Mouse (Mus musculus): ENCODE measurements around the gene Plekhb1.

Plekhb1 gene

GRCm38 (mm10) chr7:100662231-100662630 is at the start of gene Plekhb1:
Gene Plekhb1, minus strand, starts transcription at chr7:100662414.
- in situ Hi-C loops (cut with MboI; ENCODE audit: low sequenced_read_pairs) = no loop called here

- in situ Hi-C loops (cut with MboI; ENCODE audit: low sequenced_read_pairs) = no loop called here
These were observed 44.8 kb upstream of the Plekhb1 start for GRCm38 (mm10) chr7:100706883-100707480.

GRCm38 (mm10) chr7:100706143-100706841 is 44.1 kb upstream of the Plekhb1 start, which contains the start of gene Fam168a:
Gene Fam168a, plus strand, starts transcription at chr7:100706635.
- in situ Hi-C loops (cut with MboI; ENCODE audit: low sequenced_read_pairs) = no loop called here

GRCm38 (mm10) chr7:100699771-100700770 is 37.9 kb upstream of the Plekhb1 start:
- in situ Hi-C loops (cut with MboI; ENCODE audit: low sequenced_read_pairs) = no loop called here

GRCm38 (mm10) chr7:100693199-100693598 is 31.0 kb upstream of the Plekhb1 start:
- in situ Hi-C loops (cut with MboI; ENCODE audit: low sequenced_read_pairs) = no loop called here

DNA sequence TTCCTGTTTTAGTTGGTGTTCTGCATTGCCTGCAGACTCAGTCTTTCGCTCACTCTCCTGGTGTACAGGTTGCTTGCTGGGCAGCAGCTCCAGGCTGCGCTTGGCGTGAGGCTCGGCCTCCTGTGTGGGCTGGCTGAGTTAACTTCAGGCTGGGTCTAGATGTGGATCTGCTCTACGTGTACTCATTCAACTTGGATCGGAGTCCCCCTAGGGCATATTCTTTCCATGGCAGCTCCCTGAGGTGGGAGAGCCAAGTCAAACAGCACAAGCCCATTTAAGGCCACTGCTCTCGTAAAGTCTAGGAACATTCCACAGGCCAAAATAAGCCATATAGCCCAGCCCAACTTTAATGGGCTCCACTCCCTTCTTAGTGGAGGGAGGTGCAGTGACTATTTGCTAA is 26.3 kb upstream of the Plekhb1 start:
- in situ Hi-C loops (cut with MboI; ENCODE audit: low sequenced_read_pairs) = no loop called here

DNA sequence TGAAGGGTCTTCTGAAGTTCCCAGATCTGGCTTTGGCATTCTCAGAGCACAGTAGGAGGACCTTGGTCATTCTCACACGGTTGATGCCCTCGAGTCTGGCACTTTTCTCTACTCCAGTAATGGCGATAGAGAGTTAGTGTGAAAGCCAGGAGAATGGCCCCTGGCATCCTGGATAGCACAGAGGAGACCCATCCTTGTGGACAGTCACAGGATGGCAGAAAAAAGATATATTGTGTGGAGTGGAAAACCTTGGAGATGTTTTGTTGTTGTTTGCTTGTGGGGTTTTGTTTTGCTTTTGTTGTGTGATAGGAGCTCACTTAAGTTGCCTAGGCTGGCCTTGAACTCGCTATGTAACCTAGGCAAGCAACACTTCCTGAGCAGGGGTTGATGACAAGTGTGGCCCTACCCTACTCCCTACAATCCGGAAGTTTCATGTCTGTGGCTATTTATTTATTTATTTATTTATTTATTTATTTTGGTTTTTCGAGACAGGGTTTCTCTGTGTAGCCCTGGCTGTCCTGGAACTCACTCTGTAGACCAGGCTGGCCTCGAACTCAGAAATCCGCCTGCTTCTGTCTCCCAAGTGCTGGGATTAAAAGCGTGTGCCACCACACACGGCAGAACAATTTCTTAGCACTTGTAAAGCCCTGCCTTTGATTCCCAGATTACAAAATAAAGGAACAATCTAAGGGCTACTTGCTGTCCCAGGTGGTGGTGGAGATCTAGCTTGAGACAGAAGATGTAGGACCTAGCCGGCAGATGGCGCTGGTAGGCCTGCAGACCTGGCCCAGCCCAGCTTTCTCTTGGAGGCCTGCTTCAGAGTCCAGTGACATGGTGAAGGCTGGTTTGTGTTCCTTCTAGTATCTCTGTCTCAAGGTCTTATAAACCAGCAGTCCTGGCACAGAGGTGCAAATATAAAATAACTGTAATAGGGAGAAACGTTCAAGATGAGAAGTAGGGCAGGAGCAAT is 23.1 kb upstream of the Plekhb1 start:
- in situ Hi-C loops (cut with MboI; ENCODE audit: low sequenced_read_pairs) = no loop called here

DNA sequence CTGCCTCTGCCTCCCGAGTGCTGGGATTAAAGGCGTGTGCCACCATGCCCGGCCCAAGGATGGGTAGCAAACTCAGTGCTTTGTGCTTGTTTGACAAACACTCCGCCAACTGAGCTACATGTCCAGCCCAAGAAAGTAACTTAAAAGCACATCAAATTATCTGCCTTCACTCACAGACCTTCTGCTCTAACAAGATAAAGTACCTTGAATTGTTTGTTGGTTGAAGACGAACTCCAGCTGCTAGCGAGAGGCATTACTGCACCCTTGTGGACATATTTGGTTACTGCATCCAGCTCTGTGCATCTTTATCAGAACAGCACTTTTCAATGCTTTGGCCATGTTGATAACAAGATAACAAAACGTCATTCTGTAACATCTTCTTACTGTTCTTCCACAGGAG is 22.3 kb upstream of the Plekhb1 start:
- in situ Hi-C loops (cut with MboI; ENCODE audit: low sequenced_read_pairs) = no loop called here

DNA sequence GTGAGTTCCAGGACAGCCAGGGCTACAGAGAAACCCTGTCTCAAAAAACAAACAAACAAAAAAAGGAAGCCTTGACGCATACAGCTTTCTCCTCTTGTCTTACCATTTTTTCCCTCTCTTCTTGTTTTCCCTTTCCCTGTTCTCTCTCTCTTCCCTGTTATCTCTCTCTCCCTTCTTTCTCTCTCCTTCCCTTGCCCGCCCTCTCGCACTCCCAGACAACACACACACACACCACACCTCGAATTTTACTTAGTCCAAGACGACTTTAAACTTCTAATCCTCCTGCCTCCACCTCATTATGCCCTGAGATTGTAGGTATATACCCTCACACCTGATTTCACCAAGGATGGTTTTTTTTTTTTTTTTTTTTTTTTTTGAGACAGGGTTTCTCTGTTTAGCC is 21.9 kb upstream of the Plekhb1 start:
- in situ Hi-C loops (cut with MboI; ENCODE audit: low sequenced_read_pairs) = no loop called here

DNA sequence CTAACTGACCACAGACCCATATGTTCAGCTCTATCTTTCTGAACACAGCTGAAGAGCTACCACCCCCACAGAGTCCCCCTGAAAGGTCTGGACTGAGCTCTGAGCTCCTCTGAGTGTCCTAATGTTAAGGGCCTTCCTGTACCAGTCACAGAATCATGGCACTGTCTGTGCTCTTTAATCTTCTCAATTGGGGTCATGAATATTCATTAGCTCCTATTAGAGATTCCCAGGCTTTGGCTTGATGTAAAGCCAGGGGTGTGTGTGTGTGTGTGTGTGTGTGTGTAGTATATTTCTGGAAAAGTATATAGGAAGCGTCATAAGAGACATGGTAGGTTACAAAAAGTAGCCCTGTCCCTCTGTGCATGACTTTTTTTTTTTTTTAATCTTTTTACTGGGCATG is 21.0 kb upstream of the Plekhb1 start:
- in situ Hi-C loops (cut with MboI; ENCODE audit: low sequenced_read_pairs) = no loop called here

DNA sequence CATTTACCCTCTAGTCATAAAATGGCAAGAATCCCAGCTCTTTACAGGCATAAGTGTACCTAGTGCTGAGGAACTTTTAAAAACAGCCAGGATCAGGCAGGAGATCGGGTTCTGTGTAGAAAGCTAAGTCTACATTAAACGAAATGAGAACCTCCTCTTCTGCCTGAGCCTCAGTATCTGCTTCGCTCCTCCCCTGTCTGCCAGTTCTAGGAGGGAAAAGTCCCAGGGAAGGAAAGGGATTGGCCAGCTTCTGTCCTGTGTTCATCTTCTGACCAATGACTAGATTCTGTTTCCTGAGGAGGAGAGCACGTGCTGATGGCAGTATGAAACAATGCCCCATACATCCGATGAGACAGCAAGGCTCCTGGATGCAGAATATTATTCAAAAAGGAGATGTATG is 18.9 kb upstream of the Plekhb1 start:
- in situ Hi-C loops (cut with MboI; ENCODE audit: low sequenced_read_pairs) = no loop called here

GRCm38 (mm10) chr7:100678948-100679880 is 17.0 kb upstream of the Plekhb1 start:
- in situ Hi-C loops (cut with MboI; ENCODE audit: low sequenced_read_pairs) = no loop called here

GRCm38 (mm10) chr7:100678052-100678451 is 15.8 kb upstream of the Plekhb1 start:
- in situ Hi-C loops (cut with MboI; ENCODE audit: low sequenced_read_pairs) = no loop called here

DNA sequence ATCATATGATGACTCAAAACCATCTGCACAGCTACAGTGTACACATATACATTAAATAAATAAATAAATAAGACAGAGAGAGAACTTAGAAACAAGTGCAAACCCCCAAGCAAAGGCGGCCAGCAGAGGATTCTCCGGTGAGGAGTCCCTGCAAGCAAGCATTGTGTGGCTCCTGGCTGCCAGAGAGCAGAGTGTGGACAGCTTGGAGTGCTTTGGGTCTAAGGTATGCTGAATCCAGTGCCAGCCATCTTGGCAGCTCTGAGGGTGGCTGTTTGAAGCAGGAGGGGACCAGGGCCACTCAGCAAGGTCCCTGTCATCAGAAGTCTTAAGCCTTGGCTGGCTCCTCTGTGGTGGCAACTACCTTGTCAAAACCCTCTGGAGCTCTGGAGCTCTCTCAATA is 12.7 kb upstream of the Plekhb1 start:
- in situ Hi-C loops (cut with MboI; ENCODE audit: low sequenced_read_pairs) = no loop called here

DNA sequence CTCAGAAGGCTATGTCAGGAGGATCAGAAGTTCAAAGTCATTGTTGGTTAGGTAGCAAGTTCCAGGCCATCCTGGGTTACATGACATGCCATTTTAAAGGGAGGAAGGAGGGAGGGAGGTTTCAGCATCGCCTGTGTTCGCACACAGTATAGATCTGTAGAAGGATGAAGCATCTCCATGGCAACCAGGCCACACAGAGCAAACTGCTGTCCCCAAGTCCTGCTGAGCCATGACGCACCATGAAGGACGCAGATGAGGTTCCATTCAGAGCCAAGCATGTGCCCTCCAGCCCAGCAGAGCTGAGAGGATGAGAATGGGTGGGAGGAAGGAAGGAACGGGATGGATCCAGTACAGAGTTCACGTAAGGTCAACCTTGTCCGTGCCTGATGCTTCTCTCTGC is 11.2 kb upstream of the Plekhb1 start:
- in situ Hi-C loops (cut with MboI; ENCODE audit: low sequenced_read_pairs) = no loop called here

DNA sequence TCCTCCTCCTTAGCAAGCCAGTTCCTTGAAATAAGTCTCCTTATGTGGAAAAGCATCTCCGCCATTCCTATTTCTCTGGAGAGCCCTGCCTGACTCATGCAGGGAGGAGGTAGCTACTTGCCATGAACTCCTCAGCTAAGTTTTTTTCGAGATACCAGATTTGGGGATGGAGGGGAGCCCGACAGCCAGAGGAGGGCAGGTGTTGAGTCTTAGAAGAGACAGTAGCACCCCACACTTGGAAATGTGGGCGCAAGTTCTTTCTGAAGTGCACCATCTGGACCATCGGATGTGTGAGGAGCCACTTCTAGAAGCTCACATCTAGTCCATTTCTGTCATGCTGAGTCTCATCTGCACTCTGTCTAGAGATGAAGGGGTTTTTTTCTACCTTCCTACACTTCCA is 8.4 kb upstream of the Plekhb1 start:
- in situ Hi-C loops (cut with MboI; ENCODE audit: low sequenced_read_pairs) = no loop called here

DNA sequence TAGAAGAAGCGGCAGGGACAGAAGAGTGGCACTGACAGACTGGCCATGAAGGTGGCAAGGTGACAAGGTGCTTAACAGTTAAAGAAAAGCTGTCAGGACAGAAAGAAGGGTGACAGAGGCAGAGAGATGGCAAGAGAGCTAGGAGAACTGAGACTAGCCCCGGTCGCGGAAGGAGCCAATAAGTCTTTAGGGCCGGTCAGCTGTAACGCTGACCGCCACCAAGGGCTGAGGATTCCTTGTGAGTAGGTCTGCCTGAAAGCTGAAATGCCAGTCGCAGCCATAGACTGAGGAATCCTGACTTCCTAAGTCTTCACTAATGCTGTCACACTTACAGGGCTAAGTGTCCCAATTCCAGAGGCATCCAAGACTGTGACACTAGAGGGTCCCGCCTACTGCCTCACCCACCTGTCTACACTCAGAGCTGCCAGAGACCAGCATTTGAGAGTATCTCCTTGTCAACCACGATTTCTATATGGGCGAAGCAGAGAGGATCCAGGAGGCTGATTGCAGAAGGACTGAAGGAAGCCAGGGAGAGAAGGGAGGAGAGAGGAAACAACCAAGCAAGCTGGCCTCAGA is 1.6 kb upstream of the Plekhb1 start:
- in situ Hi-C loops (cut with MboI; ENCODE audit: low sequenced_read_pairs) = no loop called here

DNA sequence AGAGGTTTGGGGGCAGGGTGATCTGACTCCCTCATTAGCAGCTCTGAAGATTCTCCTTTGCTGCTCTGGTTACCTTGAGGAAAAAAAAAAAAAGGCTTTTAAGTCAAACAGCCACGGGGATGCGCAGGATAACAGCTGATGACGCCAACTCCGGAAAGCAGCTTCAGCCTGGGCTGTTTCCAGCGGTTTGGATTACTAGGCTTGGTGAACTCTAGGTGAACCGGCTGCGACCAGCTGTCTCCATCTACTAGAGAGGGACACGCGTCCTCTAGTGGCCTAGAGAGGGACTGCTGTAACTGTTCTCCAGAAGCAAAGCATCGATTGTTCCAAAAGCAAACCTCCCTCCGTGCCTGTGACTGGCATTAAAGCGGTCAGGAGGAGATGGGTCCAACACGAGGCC is 976 bp upstream of the Plekhb1 start:
- in situ Hi-C loops (cut with MboI; ENCODE audit: low sequenced_read_pairs) = no loop called here

DNA sequence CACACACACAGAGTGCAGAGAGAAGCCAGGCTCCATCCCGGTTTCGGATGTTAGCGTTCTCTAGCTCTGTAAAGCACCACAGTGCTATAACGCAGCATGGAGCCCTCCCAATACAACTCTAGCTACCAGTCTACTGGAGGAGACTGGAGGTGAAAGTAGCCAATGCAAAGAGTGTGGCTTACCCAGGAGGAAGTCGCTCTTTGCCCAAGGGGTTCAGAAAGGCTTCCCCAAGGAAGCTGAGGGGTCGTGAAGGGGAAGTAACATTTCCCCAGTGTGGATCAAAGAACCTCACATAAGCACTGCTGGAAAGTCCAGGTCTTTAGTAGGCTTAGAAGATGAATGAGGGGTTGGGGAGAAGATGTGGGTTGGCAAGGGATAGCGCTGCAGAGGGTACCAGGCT is 950 bp downstream of the Plekhb1 start:
- in situ Hi-C loops (cut with MboI; ENCODE audit: low sequenced_read_pairs) = no loop called here
